Mouse (Mus musculus) ES-Bruce4 (cell line): ENCODE data around the gene F7. TPM values are rescaled to one million over a fixed set of nuclear protein-coding genes. Genes with fewer than 3 reads are reported as not detected.

ENCODE experiments used
- H3K27ac ChIP-seq: 2 replicates; pipeline ENCODE4 v1.5.1; 2012; ENCODE audit warnings: low read length, inconsistent platforms; ENCODE audit not compliant: insufficient read depth
- H3K27me3 ChIP-seq: 2 replicates; pipeline ENCODE4 v1.6.1; 2012; ENCODE audit warnings: mild to moderate bottlenecking, low read length, inconsistent platforms; ENCODE audit not compliant: control insufficient read depth, poor library complexity, insufficient read depth, severe bottlenecking
- H3K36me3 ChIP-seq: 2 replicates; pipeline ENCODE4 v1.6.1; 2012; ENCODE audit warnings: inconsistent platforms, mild to moderate bottlenecking, low read length, moderate library complexity; ENCODE audit not compliant: control insufficient read depth, poor library complexity, insufficient read depth, severe bottlenecking
- H3K4me1 ChIP-seq: one replicate; pipeline ENCODE4 v1.8.1; 2011; ENCODE audit warnings: low read length; ENCODE audit not compliant: control insufficient read depth, insufficient read depth
- H3K4me3 ChIP-seq: 2 replicates; pipeline ENCODE4 v1.5.1; 2011; ENCODE audit warnings: low read depth, mild to moderate bottlenecking, low read length
- H3K9ac ChIP-seq: 2 replicates; pipeline ENCODE4 v1.6.1; 2012; ENCODE audit warnings: low read depth, mild to moderate bottlenecking, inconsistent platforms; ENCODE audit not compliant: poor library complexity, severe bottlenecking
- H3K9me3 ChIP-seq: replicated peaks from 2 replicates; pipeline ENCODE4 v1.6.1; 2012; ENCODE audit warnings: mild to moderate bottlenecking, low read length, inconsistent platforms; ENCODE audit not compliant: control insufficient read depth, poor library complexity, insufficient read depth, severe bottlenecking
- CTCF ChIP-seq: IDR thresholded peaks from one replicate; pipeline ENCODE4 v1.8.1; 2011; ENCODE audit warnings: low read depth, low read length
- EP300 ChIP-seq: IDR thresholded peaks from 2 replicates; pipeline ENCODE4 v1.6.1; 2011; ENCODE audit warnings: low read depth, low read length; ENCODE audit not compliant: insufficient read depth
- POLR2A ChIP-seq: IDR thresholded peaks from one replicate; pipeline ENCODE4 v1.8.1; 2011; ENCODE audit warnings: low read length; ENCODE audit not compliant: insufficient read depth
- polyA plus RNA-seq: library from polyadenylated mRNA; stranded (reverse); fragments of >200 nt; gene quantifications from 2 replicates; pipeline ENCODE4 v1.2.4, GENCODE M21; 2011; ENCODE audit warnings: low read depth; ENCODE audit not compliant: missing spikeins, insufficient read depth, insufficient read length

F7 gene
- polyA plus RNA-seq, 1 experiment: not detected

GRCm38 (mm10) chr8:13037015-13037414 is 11.2 kb downstream of the F7 start, which contains the start of gene F10:
Gene F10, plus strand, starts transcription at chr8:13037308.
- no peaks in the 10 kb centered on the region for H3K4me1 ChIP-seq
- no peak within 1 kb of the TSS for H3K27ac ChIP-seq
- no peak within 1 kb of the TSS for H3K4me3 ChIP-seq
- no peak within 1 kb of the TSS for H3K9ac ChIP-seq
- no peak for TF ChIP-seq EP300
- no peak for TF ChIP-seq CTCF
- TF ChIP-seq POLR2A: no peak
- no peaks in the 10 kb centered on the region for H3K27me3 ChIP-seq
- H3K36me3 ChIP-seq: no peaks in the 10 kb centered on the region
- H3K9me3 ChIP-seq: no peaks in the 10 kb centered on the region

- no peak overlapping the region for H3K27ac ChIP-seq
- H3K9me3 ChIP-seq: no peaks in the 10 kb centered on the region
- no peak overlapping the region for H3K9ac ChIP-seq
- H3K4me1 ChIP-seq: no peaks in the 10 kb centered on the region
- no peaks in the 10 kb centered on the region for H3K27me3 ChIP-seq
- no peak overlapping the region for H3K4me3 ChIP-seq
- TF ChIP-seq CTCF (no peak), EP300 (no peak), POLR2A (no peak)
- no peaks in the 10 kb centered on the region for H3K36me3 ChIP-seq
These were observed 11.7 kb downstream of the F7 start for GRCm38 (mm10) chr8:13037569-13037968.

GRCm38 (mm10) chr8:13039054-13039453 is 13.2 kb downstream of the F7 start:
- no peaks in the 10 kb centered on the region for H3K36me3 ChIP-seq
- no peaks in the 10 kb centered on the region for H3K4me1 ChIP-seq
- no peak overlapping the region for H3K27ac ChIP-seq
- TF ChIP-seq EP300 (no peak), POLR2A (no peak), CTCF (no peak)
- no peaks in the 10 kb centered on the region for H3K27me3 ChIP-seq
- no peaks in the 10 kb centered on the region for H3K9me3 ChIP-seq
- H3K9ac ChIP-seq: no peak overlapping the region
- H3K4me3 ChIP-seq: no peak overlapping the region

- H3K4me3 ChIP-seq: no peak overlapping the region
- H3K9me3 ChIP-seq: no peaks in the 10 kb centered on the region
- no peak for TF ChIP-seq POLR2A
- TF ChIP-seq CTCF: no peak
- H3K4me1 ChIP-seq: no peaks in the 10 kb centered on the region
- H3K27ac ChIP-seq: no peak overlapping the region
- no peak overlapping the region for H3K9ac ChIP-seq
- no peaks in the 10 kb centered on the region for H3K36me3 ChIP-seq
- no peaks in the 10 kb centered on the region for H3K27me3 ChIP-seq
These were observed 15.6 kb downstream of the F7 start for GRCm38 (mm10) chr8:13041459-13041858.

GRCm38 (mm10) chr8:13047652-13048051 is 21.8 kb downstream of the F7 start:
- Histone ChIP-seq H3K9ac (no peak overlapping the region), H3K4me1 (no peaks in the 10 kb centered on the region), H3K4me3 (no peak overlapping the region), H3K9me3 (no peaks in the 10 kb centered on the region), H3K27me3 (no peaks in the 10 kb centered on the region), H3K27ac (no peak overlapping the region), H3K36me3 (no peaks in the 10 kb centered on the region)
- TF ChIP-seq POLR2A (no peak), CTCF (no peak), EP300 (no peak)

GRCm38 (mm10) chr8:13050550-13050949 is 24.7 kb downstream of the F7 start:
- no peak overlapping the region for H3K27ac ChIP-seq
- H3K4me1 ChIP-seq: no peaks in the 10 kb centered on the region
- H3K9me3 ChIP-seq: no peaks in the 10 kb centered on the region
- H3K9ac ChIP-seq: no peak overlapping the region
- TF ChIP-seq POLR2A (no peak), CTCF (no peak), EP300 (no peak)
- H3K4me3 ChIP-seq: no peak overlapping the region
- no peaks in the 10 kb centered on the region for H3K36me3 ChIP-seq
- no peaks in the 10 kb centered on the region for H3K27me3 ChIP-seq
